Mouse (Mus musculus): ENCODE data around the gene Diaph3. TPM values are rescaled to one million over a fixed set of nuclear protein-coding genes. Genes with fewer than 3 reads are reported as not detected.

Gene Diaph3
- polyA plus RNA-seq, 1 experiment: 10.7 TPM

- TF ChIP-seq FLI1 (IDR thresholded peaks at IDR 0.05; ENCODE audit: low read length): no peak
- no peak for TF ChIP-seq GATA1 (IDR thresholded peaks at IDR 0.05; ENCODE audit: borderline replicate concordance, low read length)
- peaks cover 4% of the 10 kb centered on the region; the same call in 1 of the 2 replicates for H3K4me1 ChIP-seq
- peaks cover 6% of the 10 kb centered on the region for H3K36me3 ChIP-seq (replicated peaks; ENCODE audit: low read length)
- H3K9me3 ChIP-seq: peaks cover 3% of the 10 kb centered on the region; the same call in 1 of the 2 replicates
- no peak overlapping the region for H3K4me3 ChIP-seq (replicated peaks)
- no peaks in the 10 kb centered on the region for H3K27me3 ChIP-seq (replicated peaks)
Measured at GRCm38 (mm10) chr14:86646499-86647120, 494.4 kb downstream of the Diaph3 start.

GRCm38 (mm10) chr14:86642831-86643241 is 498.2 kb downstream of the Diaph3 start:
- Histone ChIP-seq H3K4me3 (replicated peaks) (no peak overlapping the region), H3K4me1 (peaks cover 4% of the 10 kb centered on the region; the same call in 1 of the 2 replicates), H3K9me3 (peaks cover 3% of the 10 kb centered on the region; the same call in 1 of the 2 replicates), H3K36me3 (replicated peaks; ENCODE audit: low read length) (no peaks in the 10 kb centered on the region), H3K27me3 (replicated peaks) (no peaks in the 10 kb centered on the region)
- TF ChIP-seq GATA1 (IDR thresholded peaks at IDR 0.05; ENCODE audit: borderline replicate concordance, low read length) (no peak), FLI1 (IDR thresholded peaks at IDR 0.05; ENCODE audit: low read length) (no peak)

- TF ChIP-seq FLI1 (IDR thresholded peaks at IDR 0.05; ENCODE audit: low read length) (no peak), GATA1 (IDR thresholded peaks at IDR 0.05; ENCODE audit: borderline replicate concordance, low read length) (no peak)
- Histone ChIP-seq H3K4me3 (replicated peaks) (no peak overlapping the region), H3K27me3 (replicated peaks) (no peaks in the 10 kb centered on the region), H3K4me1 (peaks cover 4% of the 10 kb centered on the region; the same call in 1 of the 2 replicates), H3K9me3 (peaks cover 3% of the 10 kb centered on the region; the same call in 1 of the 2 replicates), H3K36me3 (replicated peaks; ENCODE audit: low read length) (no peaks in the 10 kb centered on the region)
Measured at GRCm38 (mm10) chr14:86641839-86642238, 499.2 kb downstream of the Diaph3 start.

- no peak overlapping the region for H3K4me3 ChIP-seq (replicated peaks)
- H3K9me3 ChIP-seq: peaks cover 3% of the 10 kb centered on the region; the same call in 1 of the 2 replicates
- H3K36me3 ChIP-seq (replicated peaks; ENCODE audit: low read length): no peaks in the 10 kb centered on the region
- no peaks in the 10 kb centered on the region for H3K4me1 ChIP-seq
- TF ChIP-seq FLI1 (IDR thresholded peaks at IDR 0.05; ENCODE audit: low read length) (no peak), GATA1 (IDR thresholded peaks at IDR 0.05; ENCODE audit: borderline replicate concordance, low read length) (no peak)
- no peaks in the 10 kb centered on the region for H3K27me3 ChIP-seq (replicated peaks)
Measured at GRCm38 (mm10) chr14:86640086-86640485, 500.9 kb downstream of the Diaph3 start.

- H3K36me3 ChIP-seq (replicated peaks; ENCODE audit: low read length): no peaks in the 10 kb centered on the region
- no peak for TF ChIP-seq FLI1 (IDR thresholded peaks at IDR 0.05; ENCODE audit: low read length)
- no peak for TF ChIP-seq GATA1 (IDR thresholded peaks at IDR 0.05; ENCODE audit: borderline replicate concordance, low read length)
- peaks cover 14% of the 10 kb centered on the region for H3K4me1 ChIP-seq
- no peaks in the 10 kb centered on the region for H3K9me3 ChIP-seq
- no peaks in the 10 kb centered on the region for H3K27me3 ChIP-seq (replicated peaks)
- H3K4me3 ChIP-seq (replicated peaks): no peak overlapping the region
Measured at GRCm38 (mm10) chr14:86635594-86636140, 505.4 kb downstream of the Diaph3 start.

GRCm38 (mm10) chr14:86635052-86635451 is 506.0 kb downstream of the Diaph3 start:
- TF ChIP-seq FLI1 (IDR thresholded peaks at IDR 0.05; ENCODE audit: low read length) (no peak), GATA1 (IDR thresholded peaks at IDR 0.05; ENCODE audit: borderline replicate concordance, low read length) (no peak)
- peaks cover 20% of the 10 kb centered on the region for H3K4me1 ChIP-seq

GRCm38 (mm10) chr14:86633799-86634198 is 507.2 kb downstream of the Diaph3 start:
- H3K4me3 ChIP-seq (replicated peaks): no peak overlapping the region
- H3K27me3 ChIP-seq (replicated peaks): no peaks in the 10 kb centered on the region
- H3K9me3 ChIP-seq: no peaks in the 10 kb centered on the region
- no peaks in the 10 kb centered on the region for H3K36me3 ChIP-seq (replicated peaks; ENCODE audit: low read length)
- peaks cover 29% of the 10 kb centered on the region for H3K4me1 ChIP-seq
- TF ChIP-seq GATA1 (IDR thresholded peaks at IDR 0.05; ENCODE audit: borderline replicate concordance, low read length): no peak
- TF ChIP-seq FLI1 (IDR thresholded peaks at IDR 0.05; ENCODE audit: low read length): no peak

More at GRCm38 (mm10) chr14:86635052-86635451, 506.0 kb downstream of the Diaph3 start:
- no peak overlapping the region for H3K4me3 ChIP-seq (replicated peaks)
- no peaks in the 10 kb centered on the region for H3K36me3 ChIP-seq (replicated peaks; ENCODE audit: low read length)
- H3K9me3 ChIP-seq: no peaks in the 10 kb centered on the region
- H3K27me3 ChIP-seq (replicated peaks): no peaks in the 10 kb centered on the region

GRCm38 (mm10) chr14:86624816-86625425 is 516.1 kb downstream of the Diaph3 start:
- no peaks in the 10 kb centered on the region for H3K36me3 ChIP-seq (replicated peaks; ENCODE audit: low read length)
- TF ChIP-seq FLI1 (IDR thresholded peaks at IDR 0.05; ENCODE audit: low read length): no peak
- no peak for TF ChIP-seq GATA1 (IDR thresholded peaks at IDR 0.05; ENCODE audit: borderline replicate concordance, low read length)

GRCm38 (mm10) chr14:86619637-86620036 is 521.4 kb downstream of the Diaph3 start:
- Histone ChIP-seq H3K4me3 (replicated peaks) (no peak overlapping the region), H3K36me3 (replicated peaks; ENCODE audit: low read length) (no peaks in the 10 kb centered on the region), H3K4me1 (no peaks in the 10 kb centered on the region), H3K27me3 (replicated peaks) (no peaks in the 10 kb centered on the region), H3K9me3 (0 out of 2 replicates have a peak, but pooled peaks cover 2% of the 10 kb centered on the region)
- TF ChIP-seq GATA1 (IDR thresholded peaks at IDR 0.05; ENCODE audit: borderline replicate concordance, low read length): no peak
- TF ChIP-seq FLI1 (IDR thresholded peaks at IDR 0.05; ENCODE audit: low read length): no peak

More at GRCm38 (mm10) chr14:86624816-86625425, 516.1 kb downstream of the Diaph3 start:
- Histone ChIP-seq H3K4me1 (peaks cover 8% of the 10 kb centered on the region), H3K9me3 (no peaks in the 10 kb centered on the region), H3K27me3 (replicated peaks) (no peaks in the 10 kb centered on the region), H3K4me3 (replicated peaks) (no peak overlapping the region)

All from megakaryocyte, embryonic 14.5 days (primary cell).